Mouse (Mus musculus): ENCODE results near the gene Ptk6.

Gene Ptk6

GRCm38 (mm10) chr2:181159091-181159514, 43.5 kb downstream of the Ptk6 start:
- no peak for DNase-seq

- DNase-seq, result no peak
These were observed 44.1 kb downstream of the Ptk6 start for GRCm38 (mm10) chr2:181158471-181158870.

- no peak for DNase-seq
These were observed 44.8 kb downstream of the Ptk6 start for GRCm38 (mm10) chr2:181157716-181158302.

GRCm38 (mm10) chr2:181157180-181157579, 45.4 kb downstream of the Ptk6 start:
- no peak for DNase-seq

- DNase-seq, result no peak
These were observed 46.1 kb downstream of the Ptk6 start, which contains the start of gene Eef1a2 for GRCm38 (mm10) chr2:181156248-181157121. Eef1a2 (minus strand) TSS chr2:181157014.

- DNase-seq, result no peak
These were observed 46.8 kb downstream of the Ptk6 start for GRCm38 (mm10) chr2:181155801-181156200.

- no peak for DNase-seq
These were observed 47.7 kb downstream of the Ptk6 start for GRCm38 (mm10) chr2:181154831-181155415.

GRCm38 (mm10) chr2:181154361-181154760, 48.2 kb downstream of the Ptk6 start:
- DNase-seq, result no peak

- DNase-seq, result peak; percentile 29 to 34
These were observed 48.8 kb downstream of the Ptk6 start for GRCm38 (mm10) chr2:181153837-181154236.

- no peak for DNase-seq
These were observed 49.5 kb downstream of the Ptk6 start for GRCm38 (mm10) chr2:181153131-181153530.

GRCm38 (mm10) chr2:181152701-181153100, 49.9 kb downstream of the Ptk6 start:
- DNase-seq, result no peak

GRCm38 (mm10) chr2:181150281-181150680, 52.3 kb downstream of the Ptk6 start:
- DNase-seq, result no peak

- DNase-seq, result no peak
These were observed 54.2 kb downstream of the Ptk6 start for GRCm38 (mm10) chr2:181148318-181148955.

GRCm38 (mm10) chr2:181147546-181148317, 54.9 kb downstream of the Ptk6 start:
- peak; percentile 67 to 69 for DNase-seq

- no peak for DNase-seq
These were observed 55.5 kb downstream of the Ptk6 start for GRCm38 (mm10) chr2:181146976-181147545.

- peak in 1 of 2 experiments; percentile 19 for DNase-seq
These were observed 57.9 kb downstream of the Ptk6 start for GRCm38 (mm10) chr2:181144675-181145074.

All from kidney, postnatal 4 days (tissue).